Mouse (Mus musculus): ENCODE measurements around the gene Pvalb. TPM values are rescaled to one million over a fixed set of nuclear protein-coding genes. Genes with fewer than 3 reads are reported as not detected.

Gene Pvalb
- polyA plus RNA-seq, 1 experiment from 2014 or later = 5.0 TPM

- Histone ChIP-seq H3K4me3 (replicated peaks) (peak overlapping the region; percentile 67), H3K27ac (replicated peaks) (peak overlapping the region; percentile 74), H3K9ac (replicated peaks) (peak overlapping the region; percentile 70), H3K9me3 (replicated peaks) (no peaks in the 10 kb centered on the region), H3K4me1 (peaks cover 37% of the 10 kb centered on the region), H3K27me3 (replicated peaks) (no peaks in the 10 kb centered on the region), H3K36me3 (no peaks in the 10 kb centered on the region), H3K4me2 (peak overlapping the region; percentile 86)
- 25% methylated on average over 26 of the region's 26 CpGs for WGBS
- no peak for ATAC-seq (ENCODE audit: low FRiP score)
Observed at GRCm38 (mm10) chr15:78172899-78173817, 33.0 kb downstream of the Pvalb start.

DNA sequence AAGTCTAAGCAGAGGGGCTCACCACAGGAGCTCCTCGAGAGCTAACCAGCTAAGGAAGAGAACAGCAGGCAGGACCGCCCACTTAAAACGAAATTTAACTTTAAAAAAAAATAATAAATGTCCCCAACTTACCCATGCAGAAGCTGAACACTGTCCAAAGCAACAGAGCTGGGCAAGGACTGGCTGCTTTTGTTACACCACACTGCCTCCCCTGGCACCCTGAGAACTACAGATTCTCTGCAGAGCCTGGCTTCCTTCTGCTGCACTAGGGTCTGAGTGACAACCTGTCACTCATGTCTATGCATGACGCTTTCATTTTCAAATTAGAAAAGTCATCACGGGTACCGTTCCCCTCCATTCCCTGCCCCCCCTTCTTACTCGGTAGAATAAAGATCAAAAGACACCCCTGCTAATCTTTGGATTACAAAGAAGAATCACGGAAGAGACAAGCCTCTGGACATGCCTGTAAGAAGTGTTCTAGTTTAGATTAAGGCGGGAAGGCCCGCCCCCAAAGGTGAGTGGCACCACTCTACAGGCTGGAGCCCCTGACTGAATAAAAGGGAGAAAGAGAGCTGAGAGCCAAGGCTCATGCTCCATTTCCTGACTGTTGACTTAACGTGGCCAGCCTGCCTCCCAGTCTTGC lies 33.8 kb downstream of the Pvalb start:
- H3K4me3 ChIP-seq (replicated peaks) = no peak overlapping the region
- peak overlapping the region; percentile 8 for H3K9ac ChIP-seq (replicated peaks)

DNA sequence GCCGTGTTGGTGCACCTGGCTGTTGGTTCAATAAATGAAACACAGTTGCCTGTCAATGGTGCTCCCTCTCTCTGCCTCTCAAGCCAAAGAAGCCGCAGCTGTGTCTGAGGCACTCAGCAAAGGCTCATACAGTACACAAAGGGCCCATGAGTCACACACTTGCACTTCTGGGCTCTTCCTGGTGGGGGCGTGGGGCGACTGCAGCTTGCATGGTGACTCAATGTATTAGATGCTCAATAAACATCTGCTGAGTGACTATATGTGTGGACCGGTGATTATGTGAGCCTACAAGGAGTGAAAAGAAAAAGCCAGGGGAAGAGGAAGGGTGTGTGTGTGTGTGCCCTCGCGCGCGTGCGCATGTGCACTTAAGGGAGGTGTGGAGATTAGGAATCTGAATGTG lies 34.5 kb downstream of the Pvalb start:
- no peaks in the 10 kb centered on the region for H3K27me3 ChIP-seq (replicated peaks)
- no peak overlapping the region for H3K4me3 ChIP-seq (replicated peaks)
- WGBS = 92% methylated on average over 10 of the region's 10 CpGs
- H3K36me3 ChIP-seq = no peaks in the 10 kb centered on the region
- H3K9ac ChIP-seq (replicated peaks) = no peak overlapping the region
- no peaks in the 10 kb centered on the region for H3K9me3 ChIP-seq (replicated peaks)
- no peak overlapping the region for H3K27ac ChIP-seq (replicated peaks)
- ATAC-seq (ENCODE audit: low FRiP score) = no peak
- H3K4me2 ChIP-seq = no peak overlapping the region
- peaks cover 30% of the 10 kb centered on the region for H3K4me1 ChIP-seq

More for the DNA sequence above, 33.8 kb downstream of the Pvalb start:
- ATAC-seq (ENCODE audit: low FRiP score) = no peak
- H3K27me3 ChIP-seq (replicated peaks) = no peaks in the 10 kb centered on the region
- peak overlapping the region; percentile 86 for H3K4me2 ChIP-seq
- H3K27ac ChIP-seq (replicated peaks) = no peak overlapping the region
- H3K4me1 ChIP-seq = peaks cover 30% of the 10 kb centered on the region
- 82% methylated on average over 11 of the region's 11 CpGs for WGBS
- no peaks in the 10 kb centered on the region for H3K36me3 ChIP-seq
- no peaks in the 10 kb centered on the region for H3K9me3 ChIP-seq (replicated peaks)

GRCm38 (mm10) chr15:78170708-78171107 lies 35.5 kb downstream of the Pvalb start:
- Histone ChIP-seq H3K9me3 (replicated peaks) (no peaks in the 10 kb centered on the region), H3K27me3 (replicated peaks) (no peaks in the 10 kb centered on the region), H3K27ac (replicated peaks) (no peak overlapping the region), H3K4me3 (replicated peaks) (no peak overlapping the region), H3K4me1 (peaks cover 30% of the 10 kb centered on the region), H3K9ac (replicated peaks) (no peak overlapping the region), H3K36me3 (peaks cover 3% of the 10 kb centered on the region; the same call in 1 of the 2 replicates), H3K4me2 (no peak overlapping the region)
- ATAC-seq (ENCODE audit: low FRiP score) = no peak
- 92% methylated on average over 15 of the region's 15 CpGs for WGBS

DNA sequence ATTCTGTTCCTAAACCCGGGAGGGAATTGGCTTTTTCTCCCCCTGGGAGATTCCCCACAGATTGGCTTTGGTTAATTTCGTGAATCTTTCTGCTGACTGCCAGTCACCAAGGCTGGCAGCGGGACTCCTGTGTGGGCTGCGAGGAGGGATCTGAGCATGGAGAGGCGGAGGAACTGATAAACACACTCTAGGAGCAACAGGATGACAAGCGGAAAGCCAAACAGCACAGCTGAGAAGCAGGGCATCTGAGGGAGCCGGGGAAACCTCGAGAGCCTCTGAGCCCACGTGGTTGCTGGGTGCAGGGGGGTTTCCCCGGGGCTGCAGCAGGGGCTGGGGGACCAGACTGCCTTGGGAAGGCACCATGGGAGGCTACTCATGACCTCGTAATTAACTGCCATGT lies 36.6 kb downstream of the Pvalb start:
- ATAC-seq (ENCODE audit: low FRiP score) = no peak
- no peak overlapping the region for H3K4me2 ChIP-seq
- H3K4me1 ChIP-seq = peaks cover 23% of the 10 kb centered on the region
- H3K4me3 ChIP-seq (replicated peaks) = no peak overlapping the region
- WGBS = 87% methylated on average over 11 of the region's 11 CpGs
- no peak overlapping the region for H3K27ac ChIP-seq (replicated peaks)
- H3K9me3 ChIP-seq (replicated peaks) = no peaks in the 10 kb centered on the region
- no peaks in the 10 kb centered on the region for H3K27me3 ChIP-seq (replicated peaks)
- peaks cover 4% of the 10 kb centered on the region; the same call in 1 of the 2 replicates for H3K36me3 ChIP-seq
- H3K9ac ChIP-seq (replicated peaks) = no peak overlapping the region

GRCm38 (mm10) chr15:78165292-78165691 lies 40.9 kb downstream of the Pvalb start:
- Histone ChIP-seq H3K4me3 (replicated peaks) (no peak overlapping the region), H3K27ac (replicated peaks) (no peak overlapping the region), H3K27me3 (replicated peaks) (no peaks in the 10 kb centered on the region), H3K9me3 (replicated peaks) (no peaks in the 10 kb centered on the region), H3K4me2 (no peak overlapping the region), H3K4me1 (peaks cover 14% of the 10 kb centered on the region), H3K36me3 (peaks cover 4% of the 10 kb centered on the region; the same call in 1 of the 2 replicates), H3K9ac (replicated peaks) (no peak overlapping the region)
- no peak for ATAC-seq (ENCODE audit: low FRiP score)
- 85% methylated on average over 4 of the region's 4 CpGs for WGBS

DNA sequence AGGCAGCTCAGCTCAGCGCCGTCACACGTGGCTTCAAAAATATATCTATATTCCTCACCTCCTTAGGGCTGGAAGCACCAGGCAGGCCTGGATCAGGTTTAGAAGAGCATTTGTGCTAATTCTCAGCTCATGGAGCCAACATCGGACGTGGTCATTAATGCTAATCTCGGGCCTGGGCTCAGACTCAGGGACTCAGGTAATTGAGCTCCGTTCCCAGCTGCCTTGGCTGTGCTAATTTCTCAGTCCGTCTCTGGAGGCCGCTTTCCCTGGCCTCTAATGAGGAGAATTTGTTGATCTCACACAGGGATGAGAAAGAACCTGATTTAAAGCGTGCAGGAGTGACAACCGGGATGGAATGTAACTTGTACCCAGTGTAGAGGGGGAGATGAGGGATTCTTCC lies 41.7 kb downstream of the Pvalb start:
- H3K36me3 ChIP-seq = peaks cover 4% of the 10 kb centered on the region; the same call in 1 of the 2 replicates
- 61% methylated on average over 11 of the region's 11 CpGs for WGBS
- H3K27me3 ChIP-seq (replicated peaks) = no peaks in the 10 kb centered on the region
- no peak overlapping the region for H3K27ac ChIP-seq (replicated peaks)
- no peak overlapping the region for H3K9ac ChIP-seq (replicated peaks)
- ATAC-seq (ENCODE audit: low FRiP score) = no peak
- no peak overlapping the region for H3K4me2 ChIP-seq
- H3K9me3 ChIP-seq (replicated peaks) = no peaks in the 10 kb centered on the region
- peaks cover 14% of the 10 kb centered on the region for H3K4me1 ChIP-seq
- no peak overlapping the region for H3K4me3 ChIP-seq (replicated peaks)

- H3K27me3 ChIP-seq (replicated peaks) = no peaks in the 10 kb centered on the region
- WGBS = 71% methylated on average over 9 of the region's 9 CpGs
- no peak overlapping the region for H3K9ac ChIP-seq (replicated peaks)
- peaks cover 4% of the 10 kb centered on the region; the same call in 1 of the 2 replicates for H3K36me3 ChIP-seq
- H3K4me2 ChIP-seq = no peak overlapping the region
- no peak overlapping the region for H3K27ac ChIP-seq (replicated peaks)
- no peak overlapping the region for H3K4me3 ChIP-seq (replicated peaks)
- H3K9me3 ChIP-seq (replicated peaks) = no peaks in the 10 kb centered on the region
- no peak for ATAC-seq (ENCODE audit: low FRiP score)
- H3K4me1 ChIP-seq = peaks cover 14% of the 10 kb centered on the region
Observed at GRCm38 (mm10) chr15:78161946-78162345, 44.3 kb downstream of the Pvalb start.

DNA sequence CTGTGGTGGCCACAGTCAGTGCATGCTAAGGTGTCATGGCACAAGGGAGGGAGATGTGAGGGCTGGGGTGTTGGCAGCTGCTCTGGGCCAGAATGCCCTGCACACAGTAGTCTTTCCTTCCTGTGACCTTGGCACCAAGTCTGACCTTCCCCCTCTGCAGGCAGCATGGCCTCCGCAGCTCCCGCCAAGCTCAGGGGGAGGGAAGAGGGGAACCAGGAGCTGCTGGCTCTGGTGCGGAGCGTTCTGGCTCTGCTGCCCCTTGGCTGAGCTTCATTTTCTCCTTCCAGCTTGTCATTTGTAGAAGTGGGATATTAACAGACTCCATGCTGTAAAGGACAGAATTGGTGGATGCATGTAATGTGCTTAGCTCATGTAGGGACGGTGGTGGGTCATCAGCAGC lies 47.9 kb downstream of the Pvalb start:
- no peaks in the 10 kb centered on the region for H3K27me3 ChIP-seq (replicated peaks)
- 91% methylated on average over 3 of the region's 5 CpGs for WGBS
- no peaks in the 10 kb centered on the region for H3K36me3 ChIP-seq
- no peak overlapping the region for H3K9ac ChIP-seq (replicated peaks)
- H3K4me2 ChIP-seq = no peak overlapping the region
- H3K4me3 ChIP-seq (replicated peaks) = no peak overlapping the region
- no peaks in the 10 kb centered on the region for H3K9me3 ChIP-seq (replicated peaks)
- H3K27ac ChIP-seq (replicated peaks) = no peak overlapping the region
- H3K4me1 ChIP-seq = peaks cover 19% of the 10 kb centered on the region
- ATAC-seq (ENCODE audit: low FRiP score) = no peak

DNA sequence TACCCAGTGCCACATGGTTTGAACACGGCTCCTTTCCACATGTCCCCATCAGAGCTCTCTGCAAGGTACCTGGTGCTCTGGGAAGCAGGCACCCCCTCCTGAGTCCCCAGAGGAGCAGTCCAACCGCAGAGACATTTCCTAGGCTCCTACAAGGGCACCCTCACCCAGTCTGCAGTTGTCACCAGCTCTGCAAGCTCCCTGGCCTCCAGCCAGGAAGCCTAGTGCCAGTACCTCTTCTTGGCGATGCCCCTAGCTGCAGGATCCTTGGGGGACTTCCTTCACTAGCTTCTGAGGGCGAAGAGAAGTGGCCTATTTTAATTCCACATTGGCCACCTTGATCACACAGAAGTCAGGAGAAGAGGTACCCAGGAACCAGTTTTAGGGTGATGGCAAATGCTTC lies 48.4 kb downstream of the Pvalb start:
- Histone ChIP-seq H3K27ac (replicated peaks) (no peak overlapping the region), H3K4me2 (no peak overlapping the region), H3K4me3 (replicated peaks) (no peak overlapping the region), H3K4me1 (peaks cover 20% of the 10 kb centered on the region), H3K9ac (replicated peaks) (no peak overlapping the region), H3K36me3 (no peaks in the 10 kb centered on the region), H3K9me3 (replicated peaks) (no peaks in the 10 kb centered on the region), H3K27me3 (replicated peaks) (no peaks in the 10 kb centered on the region)
- WGBS = 76% methylated on average over 4 of the region's 4 CpGs
- ATAC-seq (ENCODE audit: low FRiP score) = no peak

GRCm38 (mm10) chr15:78157330-78157729 lies 48.9 kb downstream of the Pvalb start:
- 86% methylated on average over 8 of the region's 8 CpGs for WGBS
- no peak for ATAC-seq (ENCODE audit: low FRiP score)

DNA sequence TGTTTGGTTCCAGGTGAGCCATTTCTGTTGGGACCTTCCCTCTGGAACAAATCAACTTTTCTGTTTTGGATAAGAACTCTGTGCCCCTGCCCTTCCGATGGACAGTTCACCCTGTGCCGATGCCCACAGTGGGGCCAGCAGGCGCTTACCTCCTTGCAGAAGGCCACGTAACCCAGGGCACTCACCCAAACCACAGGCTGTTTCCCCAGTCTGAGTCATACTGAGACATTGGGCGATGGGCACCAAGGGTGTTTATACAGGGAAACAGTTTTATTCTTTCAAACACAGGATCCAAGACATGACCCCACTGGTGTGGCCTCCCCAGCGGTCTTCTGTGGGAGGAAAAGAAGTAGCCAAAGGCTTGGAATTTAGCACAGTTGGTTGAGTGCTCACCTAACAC lies 50.8 kb downstream of the Pvalb start:
- Histone ChIP-seq H3K27me3 (replicated peaks) (no peaks in the 10 kb centered on the region), H3K36me3 (no peaks in the 10 kb centered on the region), H3K4me3 (replicated peaks) (no peak overlapping the region), H3K27ac (replicated peaks) (no peak overlapping the region), H3K4me1 (peaks cover 11% of the 10 kb centered on the region; the same call in 1 of the 2 replicates), H3K9ac (replicated peaks) (no peak overlapping the region), H3K4me2 (no peak overlapping the region), H3K9me3 (replicated peaks) (no peaks in the 10 kb centered on the region)
- no peak for ATAC-seq (ENCODE audit: low FRiP score)
- WGBS = 93% methylated on average over 6 of the region's 6 CpGs

More at GRCm38 (mm10) chr15:78157330-78157729, 48.9 kb downstream of the Pvalb start:
- Histone ChIP-seq H3K9me3 (replicated peaks) (no peaks in the 10 kb centered on the region), H3K4me1 (peaks cover 16% of the 10 kb centered on the region), H3K9ac (replicated peaks) (no peak overlapping the region), H3K4me2 (no peak overlapping the region), H3K4me3 (replicated peaks) (no peak overlapping the region), H3K27me3 (replicated peaks) (no peaks in the 10 kb centered on the region), H3K36me3 (no peaks in the 10 kb centered on the region), H3K27ac (replicated peaks) (no peak overlapping the region)
